Mouse (Mus musculus): ENCODE data around the gene B4galnt1.

- TF ChIP-seq POLR2A (IDR thresholded peaks at IDR 0.05; ENCODE audit: extremely low read depth, insufficient read depth, low read length) (no peak), CTCF (IDR thresholded peaks at IDR 0.05; ENCODE audit: extremely low read depth, insufficient read depth, low read length) (no peak)
Measured at GRCm38 (mm10) chr10:127213704-127214421, 48.8 kb downstream of the B4galnt1 start.

All from cortical plate, adult 2 months (tissue).